Mouse (Mus musculus): Measurements from ENCODE around the gene Atp1b1.

Gene Atp1b1

GRCm38 (mm10) chr1:164460921-164461697, 3.0 kb upstream of the Atp1b1 start:
- no peak for DNase-seq

DNA sequence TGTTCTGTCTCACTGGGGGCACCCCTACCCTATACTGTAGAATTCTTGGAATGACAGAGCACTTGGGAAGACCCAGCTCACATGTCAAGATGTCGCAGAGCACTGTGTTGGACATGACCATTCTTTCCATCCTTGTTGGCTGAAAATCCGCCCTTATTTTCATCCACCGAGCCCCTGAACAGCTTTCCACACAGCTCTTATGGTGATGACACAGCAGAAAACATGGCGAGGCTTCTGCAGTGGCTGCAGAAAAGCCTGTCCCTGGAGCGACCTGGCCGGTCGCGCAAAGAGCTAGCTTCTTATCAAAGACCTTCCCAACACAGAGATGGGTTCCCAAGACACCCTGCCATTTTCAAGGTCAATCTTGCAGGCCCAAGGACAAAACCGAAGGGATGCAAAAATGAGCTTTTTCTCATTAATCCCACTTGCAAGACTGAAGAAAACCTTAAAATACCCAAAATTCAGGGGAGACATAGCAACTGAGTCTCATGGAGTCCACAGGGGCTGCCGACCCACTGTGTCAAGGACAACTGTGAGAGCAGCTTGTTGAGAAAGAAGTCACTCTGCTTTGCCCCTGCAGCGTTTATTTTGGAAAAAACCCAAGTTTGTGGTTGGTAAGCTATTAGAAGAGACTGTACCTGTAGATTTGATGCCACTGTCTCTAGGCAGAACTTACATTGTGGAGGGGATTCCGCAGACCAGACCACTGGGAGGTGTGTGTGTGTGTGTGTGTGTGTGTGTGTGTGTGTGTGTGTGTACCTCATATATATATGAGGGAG, 1.2 kb upstream of the Atp1b1 start:
- no peak for DNase-seq

DNA sequence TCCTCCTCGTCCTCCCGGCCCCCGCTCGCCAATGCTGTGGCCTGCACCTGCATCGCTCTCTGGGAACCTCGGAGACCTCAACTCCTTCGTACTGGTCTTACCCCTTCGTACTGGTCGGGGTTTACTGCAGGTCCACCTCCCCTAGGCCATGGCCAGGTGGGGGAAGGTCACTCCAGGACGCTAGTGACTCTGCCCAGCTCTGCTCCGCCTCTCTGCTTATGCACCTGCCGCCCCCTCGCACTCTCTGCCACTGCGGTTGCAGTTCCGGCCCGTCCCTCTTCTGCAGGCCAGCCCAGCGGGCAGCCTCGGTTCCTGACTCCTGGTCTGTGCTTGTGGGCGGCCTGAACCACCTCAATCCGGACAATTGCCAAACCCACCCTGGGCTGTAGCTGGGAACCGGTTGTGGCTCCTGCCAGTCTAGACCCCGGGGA, 481 bp upstream of the Atp1b1 start:
- DNase-seq, result no peak

DNA sequence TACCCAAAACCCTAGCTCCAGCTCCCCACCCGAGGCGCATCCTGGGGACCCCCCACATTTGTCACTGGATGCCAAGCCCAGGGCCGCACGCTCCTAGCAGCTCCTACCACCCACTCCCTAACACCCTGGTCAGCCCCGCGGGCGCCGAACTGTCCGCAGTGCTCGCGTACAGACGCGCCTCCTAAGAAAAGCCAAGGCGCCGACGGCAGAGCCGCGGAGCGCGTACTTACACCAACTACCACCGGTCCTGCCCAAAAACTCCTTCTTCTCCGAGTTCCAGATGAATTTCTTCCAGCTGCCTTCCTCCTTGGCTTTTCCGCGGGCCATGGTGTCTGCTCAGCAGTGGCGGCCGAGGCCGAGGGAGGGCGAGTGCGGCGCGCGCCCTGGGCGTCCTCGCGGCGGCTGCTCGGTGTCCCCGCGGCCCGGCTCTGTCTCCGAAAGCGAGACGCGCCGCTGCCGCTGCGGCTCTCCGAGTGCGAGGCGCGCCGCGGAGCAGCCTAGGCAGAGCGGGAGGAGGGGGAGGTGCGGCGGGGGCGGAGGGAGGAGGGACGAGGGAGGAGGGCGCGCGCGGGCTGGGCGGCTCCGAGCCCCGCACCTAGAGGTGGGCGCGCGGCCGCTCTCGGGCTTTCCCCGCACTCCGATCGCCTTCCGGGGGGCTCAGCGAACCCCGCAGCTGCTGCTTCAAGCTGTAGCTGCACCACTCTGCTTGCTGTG, 467 bp downstream of the Atp1b1 start:
- peak; percentile 60 for DNase-seq

GRCm38 (mm10) chr1:164456731-164457130, 1.4 kb downstream of the Atp1b1 start:
- peak; percentile 67 for DNase-seq

GRCm38 (mm10) chr1:164456065-164456464, 2.1 kb downstream of the Atp1b1 start:
- DNase-seq, result no peak

DNA sequence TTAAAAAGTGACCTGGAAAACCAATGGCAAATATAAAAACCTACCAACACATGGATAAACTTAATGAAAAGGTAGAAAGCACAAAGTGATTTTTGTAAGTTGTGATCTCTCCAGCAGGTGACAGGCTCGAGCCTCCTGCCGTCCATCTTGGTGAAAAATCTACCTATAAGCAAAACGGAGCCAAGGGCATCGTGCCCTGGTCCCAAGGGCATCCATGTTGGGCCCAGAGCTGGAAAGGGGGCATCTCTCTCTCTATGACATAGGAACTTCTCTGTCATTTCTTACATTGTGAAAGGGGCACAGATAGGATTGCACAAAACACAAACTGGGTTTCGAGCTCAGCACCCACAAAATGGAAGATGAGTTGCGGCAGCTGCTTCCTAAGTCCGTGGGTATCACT, 2.5 kb downstream of the Atp1b1 start:
- no peak for DNase-seq

GRCm38 (mm10) chr1:164454747-164455400, 3.3 kb downstream of the Atp1b1 start:
- DNase-seq, result peak; percentile 77

DNA sequence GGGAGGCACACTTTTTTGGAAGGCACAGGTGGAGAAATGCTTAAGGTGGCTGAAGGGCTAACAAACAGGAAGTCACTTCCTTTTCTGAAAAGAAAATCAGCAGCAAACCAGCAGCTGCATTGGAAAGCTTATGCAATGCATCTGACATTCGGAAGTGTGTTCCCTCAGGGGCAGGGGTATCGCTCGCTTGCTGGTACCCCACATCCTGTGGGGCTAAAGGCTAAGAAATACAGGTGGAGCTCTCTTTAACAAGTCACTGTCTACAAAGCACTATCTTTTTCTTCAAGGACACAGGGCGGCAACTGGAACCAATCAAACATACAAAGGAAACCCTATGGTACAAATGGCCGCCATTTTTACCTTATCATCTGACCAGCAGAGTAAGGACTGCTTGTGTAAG, 4.4 kb downstream of the Atp1b1 start:
- DNase-seq, result no peak

DNA sequence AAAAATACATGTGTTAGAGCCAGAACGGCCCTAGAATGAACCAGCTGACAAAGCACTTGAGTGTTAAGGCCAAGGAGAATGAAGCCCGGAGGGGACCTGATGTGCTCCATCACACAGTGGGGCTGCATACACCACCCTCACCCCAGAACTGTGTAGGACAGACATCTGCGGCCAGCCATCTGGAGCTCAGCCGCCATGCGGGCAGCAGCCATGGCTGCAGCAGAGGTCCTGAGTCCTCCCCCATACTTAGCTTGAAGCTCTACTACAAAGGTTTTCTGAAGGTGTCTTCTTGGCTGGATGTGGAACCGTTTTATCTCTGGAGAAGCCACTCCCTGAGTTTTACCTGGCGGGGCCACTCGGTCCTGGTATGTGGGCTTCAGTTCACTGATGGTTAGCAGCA, 5.0 kb downstream of the Atp1b1 start:
- DNase-seq, result no peak

DNA sequence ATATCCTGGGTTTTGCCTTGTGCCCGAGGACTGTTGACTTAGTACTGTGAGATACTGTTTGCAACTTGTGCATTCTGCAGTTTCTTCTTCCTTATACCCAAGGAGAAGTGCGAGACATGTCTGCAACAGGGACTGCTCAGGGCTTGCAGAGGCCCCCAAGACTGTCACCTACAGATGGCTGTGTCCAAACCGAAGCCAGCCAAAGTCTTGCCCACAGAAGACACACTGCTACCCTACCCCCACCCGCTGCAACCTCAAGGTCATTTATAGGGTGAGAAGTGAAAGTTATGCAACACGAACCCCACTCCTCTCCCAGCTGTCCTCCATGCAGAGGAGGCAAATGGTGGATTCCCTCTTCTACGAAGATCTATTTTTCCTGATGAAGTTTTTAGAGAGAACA, 5.6 kb downstream of the Atp1b1 start:
- no peak for DNase-seq

DNA sequence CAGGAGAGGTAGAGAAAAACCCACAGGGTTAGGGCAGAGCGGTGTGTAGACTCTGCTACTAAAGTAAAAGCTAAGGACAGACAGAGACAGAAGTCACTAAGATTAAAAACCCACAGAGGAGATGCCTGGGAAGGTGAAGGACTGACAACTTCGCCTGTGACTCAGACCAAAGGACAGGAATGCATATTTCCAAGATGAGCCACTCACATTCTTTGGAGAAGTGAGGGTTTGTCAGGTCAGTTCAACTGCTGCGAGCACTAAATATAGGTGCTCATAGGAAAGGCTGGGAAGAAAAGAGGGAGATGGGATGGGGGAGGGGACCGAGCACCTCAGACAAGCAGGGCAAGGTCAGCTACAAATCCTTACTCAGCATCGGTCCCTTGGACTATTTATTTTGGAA, 6.8 kb downstream of the Atp1b1 start:
- DNase-seq, result no peak

GRCm38 (mm10) chr1:164450644-164451043, 7.5 kb downstream of the Atp1b1 start:
- no peak for DNase-seq

DNA sequence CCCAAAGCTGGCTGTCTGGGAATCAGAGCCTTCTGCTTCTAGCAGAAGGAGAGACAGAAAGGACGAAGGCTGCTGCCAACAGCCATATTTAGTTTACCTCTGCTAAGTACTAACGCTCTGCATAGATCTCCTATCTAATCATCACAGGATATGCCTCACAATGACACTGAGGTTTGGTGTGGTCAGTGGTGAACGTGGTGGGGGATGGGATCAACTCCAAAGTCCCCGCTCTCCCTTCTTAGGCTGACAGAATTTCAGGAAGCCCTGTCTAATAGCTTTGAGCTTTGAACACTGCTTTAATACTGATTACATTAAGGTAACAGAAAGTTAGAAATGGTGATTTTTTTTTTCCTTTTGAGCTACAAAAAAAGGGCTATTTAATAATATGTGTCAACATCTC, 7.9 kb downstream of the Atp1b1 start:
- DNase-seq, result no peak

DNA sequence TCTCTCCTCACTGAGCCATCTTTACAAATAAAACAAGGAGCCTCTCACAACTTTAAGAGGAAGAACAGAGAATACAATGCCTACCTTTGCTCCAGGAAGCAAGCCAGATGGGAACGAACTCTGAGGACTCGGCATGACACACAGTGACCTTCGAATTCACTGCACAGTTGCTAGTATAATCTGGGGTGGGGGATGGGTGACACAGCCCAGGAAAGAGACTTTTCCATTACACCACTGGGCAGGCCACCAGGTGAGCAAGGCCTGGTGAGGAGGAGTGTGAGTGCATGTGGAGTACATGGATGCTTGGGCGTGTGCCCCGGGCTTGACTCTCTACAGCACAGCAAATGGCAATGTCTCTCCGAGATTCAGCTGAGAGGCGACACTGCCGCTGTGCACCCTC, 8.5 kb downstream of the Atp1b1 start:
- no peak for DNase-seq

- no peak for DNase-seq
Observed at GRCm38 (mm10) chr1:164447521-164447920, 10.6 kb downstream of the Atp1b1 start.

DNA sequence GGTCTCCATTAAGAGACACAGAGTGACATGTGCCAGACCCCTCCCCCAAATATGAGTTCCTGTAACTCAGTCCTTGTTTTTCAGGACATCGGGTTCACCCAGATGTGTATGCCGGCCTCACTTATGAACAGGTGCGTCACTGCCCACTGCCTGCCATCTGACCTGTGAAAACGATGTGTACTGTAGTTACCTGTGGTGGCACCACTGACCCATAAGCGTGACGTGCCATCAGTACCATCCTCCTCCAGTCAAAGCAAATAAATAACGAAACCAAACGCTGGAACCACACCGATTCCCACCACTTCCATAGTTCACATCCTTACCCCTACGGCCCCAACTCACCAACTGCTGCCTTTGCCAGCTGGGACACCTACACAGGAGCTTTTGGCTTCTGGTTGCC, 11.6 kb downstream of the Atp1b1 start:
- no peak for DNase-seq

DNA sequence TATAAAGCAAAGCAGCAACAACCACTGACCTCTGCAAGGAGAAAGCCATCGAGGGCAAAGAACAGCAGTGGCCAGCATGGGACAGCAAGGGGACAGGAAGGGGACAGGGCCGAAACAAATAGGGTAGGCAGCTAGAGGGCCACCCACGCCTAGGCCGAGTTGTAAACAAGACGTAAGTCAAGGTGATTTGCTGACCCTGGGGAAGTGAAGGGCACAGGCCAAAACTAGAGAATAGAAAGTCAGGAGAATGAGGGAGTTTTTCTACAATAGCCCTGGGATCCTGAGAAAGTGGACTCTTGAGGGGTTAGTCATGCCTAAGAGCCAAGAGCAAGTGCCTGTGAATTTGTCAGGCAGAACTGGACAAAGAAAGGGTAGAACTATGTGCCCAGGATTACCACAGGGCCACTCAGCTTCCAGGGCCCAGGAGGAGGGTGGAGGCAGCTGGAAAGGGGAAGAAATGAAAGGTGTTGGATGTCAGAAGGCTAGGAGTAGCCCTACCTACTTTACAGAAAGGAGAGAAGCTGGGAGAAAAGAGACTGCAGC, 12.5 kb downstream of the Atp1b1 start:
- no peak for DNase-seq

DNA sequence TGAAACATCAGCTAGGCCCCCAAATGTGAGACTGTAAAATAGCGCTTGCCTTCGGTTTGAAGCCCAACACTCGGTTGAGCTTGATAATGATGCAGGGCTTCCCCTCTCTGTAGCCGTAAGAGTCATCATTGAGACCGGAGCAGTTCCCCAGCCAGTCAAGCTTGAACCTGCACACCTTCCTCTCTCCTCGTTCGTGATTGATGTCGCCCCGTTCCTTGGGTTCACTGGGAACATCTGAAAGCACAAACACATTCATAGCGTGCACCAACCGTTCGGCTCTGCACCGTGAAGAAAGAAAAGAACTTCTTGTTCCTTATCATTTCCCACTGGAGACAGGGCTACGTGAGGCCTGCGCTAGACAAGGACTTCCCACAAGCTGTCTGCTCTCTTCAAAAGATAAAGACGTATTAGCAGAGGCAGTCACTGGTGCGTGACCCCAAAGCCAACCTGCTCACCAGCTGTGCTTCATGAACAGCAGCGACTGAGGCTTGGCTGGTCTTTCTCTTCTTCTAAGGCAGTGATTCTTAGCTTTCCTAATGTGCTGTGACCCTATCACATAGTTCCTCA, 16.7 kb downstream of the Atp1b1 start:
- no peak for DNase-seq

- no peak for DNase-seq
Observed at GRCm38 (mm10) chr1:164440708-164441407, 17.3 kb downstream of the Atp1b1 start.

DNA sequence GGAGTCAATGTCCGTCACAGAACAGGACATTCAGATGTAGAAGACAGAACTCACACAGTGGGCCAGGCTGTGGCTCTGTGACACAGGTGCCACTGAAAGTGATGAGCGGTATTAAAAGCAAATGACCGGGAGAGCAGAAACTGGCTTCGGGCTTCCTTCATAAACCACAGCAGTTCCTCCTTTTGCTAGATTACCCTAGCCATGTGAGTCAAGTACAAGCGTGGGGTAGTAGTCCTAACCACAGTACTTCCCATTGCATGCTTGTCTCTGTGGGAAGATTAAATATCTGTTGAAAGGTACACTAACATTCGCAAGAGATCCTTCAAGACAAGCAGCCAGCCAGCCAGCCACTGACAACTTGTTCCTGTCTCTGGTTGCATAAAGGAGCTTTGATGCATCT, 17.9 kb downstream of the Atp1b1 start:
- no peak for DNase-seq

DNA sequence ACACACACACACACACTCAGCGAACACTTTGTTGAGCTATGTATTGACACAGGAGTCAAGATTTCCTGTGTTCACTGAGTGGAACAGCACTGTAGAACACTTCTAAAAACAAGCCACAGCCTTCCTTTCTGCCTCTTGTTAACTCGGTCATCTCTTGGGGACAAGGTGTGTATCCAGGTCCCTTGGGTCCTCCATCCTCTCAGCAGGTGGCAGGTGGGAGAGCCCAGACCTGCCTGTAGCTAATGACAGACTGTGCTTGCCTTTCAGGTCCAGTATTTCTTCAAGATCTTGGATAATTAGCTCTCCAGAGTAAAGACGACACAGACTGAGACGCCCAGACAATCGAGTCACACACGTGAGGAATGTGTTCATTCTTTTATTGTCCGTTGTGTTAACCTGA, 21.4 kb downstream of the Atp1b1 start:
- no peak for DNase-seq
